Mouse (Mus musculus): ENCODE data around the gene Fam117b.

Fam117b gene

GRCm38 (mm10) chr1:59912413-59913157, at the start of gene Fam117b:
Fam117b (plus strand) TSS chr1:59913006.
- peak; percentile 97 to 99 for DNase-seq (ENCODE audit: low spot score in 2 of 2)

DNA sequence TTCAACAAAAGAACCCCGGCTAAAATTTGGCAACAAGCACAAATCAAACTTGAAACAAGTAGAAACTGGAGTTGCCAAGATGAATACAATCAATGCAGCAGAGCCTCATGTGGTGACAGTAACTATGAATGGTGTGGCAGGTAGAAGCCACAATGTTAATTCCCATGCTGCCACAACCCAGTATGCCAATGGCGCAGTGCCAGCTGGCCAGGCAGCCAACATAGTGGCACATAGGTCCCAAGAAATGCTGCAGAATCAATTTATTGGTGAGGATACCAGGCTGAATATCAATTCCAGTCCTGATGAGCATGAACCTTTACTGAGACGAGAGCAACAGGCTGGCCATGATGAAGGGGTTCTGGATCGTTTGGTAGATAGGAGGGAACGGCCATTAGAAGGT, 44.8 kb upstream of the Fam117b start:
- DNase-seq (ENCODE audit: low spot score in 2 of 2) = no peak

DNA sequence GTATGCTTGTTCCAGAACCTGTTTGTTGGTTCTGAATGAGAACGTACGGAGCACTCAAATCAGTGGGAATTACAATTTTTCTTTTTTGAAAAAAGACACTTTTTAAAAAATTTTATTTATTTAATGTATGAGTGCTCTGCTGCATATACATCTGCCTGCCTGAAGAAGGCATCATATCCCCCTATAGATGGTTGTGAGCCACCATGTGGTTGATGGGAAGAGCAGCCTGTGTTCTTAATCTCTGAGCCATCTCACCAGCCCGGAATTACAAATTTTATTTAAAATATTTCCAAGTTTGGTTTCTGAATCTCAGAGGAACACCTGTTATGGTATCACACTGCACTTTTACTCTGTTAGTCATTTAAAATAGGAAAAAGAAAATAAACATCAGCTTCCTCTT, 38.8 kb upstream of the Fam117b start:
- no peak for DNase-seq (ENCODE audit: low spot score in 2 of 2)

DNA sequence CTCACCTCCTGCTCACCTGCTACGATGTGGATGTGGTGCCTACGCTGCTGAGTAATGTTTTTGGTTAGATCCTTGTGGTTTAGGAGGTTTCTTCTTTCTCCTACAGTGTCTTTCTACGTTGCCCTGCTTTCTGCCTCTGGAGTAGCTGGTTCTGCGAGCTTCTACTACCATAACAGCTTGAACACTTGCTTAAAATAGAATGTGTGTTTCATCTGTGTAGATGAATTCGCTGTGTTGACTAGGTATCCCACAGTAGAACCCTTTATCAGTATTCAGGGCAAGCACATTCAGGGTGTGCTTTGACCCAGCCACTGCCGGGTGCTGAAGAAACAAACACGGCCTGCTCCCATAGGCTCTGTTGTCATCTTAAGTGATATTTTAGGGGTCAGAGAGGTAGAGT, 34.7 kb upstream of the Fam117b start:
- DNase-seq (ENCODE audit: low spot score in 2 of 2) = no peak

DNA sequence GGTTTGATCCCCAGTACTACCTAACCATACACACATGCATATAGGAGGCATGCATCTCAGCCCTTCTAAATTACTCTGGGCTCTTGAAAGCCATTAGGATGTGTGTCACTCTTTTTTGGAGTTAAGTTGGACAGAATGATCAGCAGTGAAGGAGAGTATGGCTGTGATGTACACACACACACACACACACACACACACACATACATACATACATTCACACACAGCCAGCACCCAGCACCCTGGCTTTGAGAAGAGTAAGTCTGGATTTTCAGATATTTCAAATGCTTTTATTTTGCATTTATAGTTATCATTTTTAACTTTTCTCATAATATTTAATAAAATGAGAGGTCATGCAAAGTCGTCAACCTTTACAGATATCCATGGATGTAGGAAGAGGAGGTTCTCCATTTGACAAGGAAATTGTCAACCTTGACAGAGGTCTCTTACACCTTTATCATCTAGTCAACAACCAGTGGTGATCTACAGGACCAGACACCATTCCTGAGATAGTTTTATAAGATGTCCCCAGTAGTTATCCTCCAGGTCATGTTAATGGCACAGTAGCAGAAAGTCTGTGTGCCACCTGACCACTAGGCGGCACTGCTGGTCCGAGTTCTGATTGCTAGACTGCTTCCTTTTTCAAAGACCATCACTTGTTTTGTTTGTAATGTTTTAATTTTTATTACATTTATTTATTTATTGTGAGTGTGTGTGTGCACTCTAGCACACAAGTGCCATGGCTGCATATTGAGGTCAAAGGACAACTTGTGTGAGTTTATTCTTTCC, 29.3 kb upstream of the Fam117b start:
- peak; percentile 42 to 87 for DNase-seq (ENCODE audit: low spot score in 2 of 2)

GRCm38 (mm10) chr1:59886899-59887298, 25.9 kb upstream of the Fam117b start:
- no peak for DNase-seq (ENCODE audit: low spot score in 2 of 2)

DNA sequence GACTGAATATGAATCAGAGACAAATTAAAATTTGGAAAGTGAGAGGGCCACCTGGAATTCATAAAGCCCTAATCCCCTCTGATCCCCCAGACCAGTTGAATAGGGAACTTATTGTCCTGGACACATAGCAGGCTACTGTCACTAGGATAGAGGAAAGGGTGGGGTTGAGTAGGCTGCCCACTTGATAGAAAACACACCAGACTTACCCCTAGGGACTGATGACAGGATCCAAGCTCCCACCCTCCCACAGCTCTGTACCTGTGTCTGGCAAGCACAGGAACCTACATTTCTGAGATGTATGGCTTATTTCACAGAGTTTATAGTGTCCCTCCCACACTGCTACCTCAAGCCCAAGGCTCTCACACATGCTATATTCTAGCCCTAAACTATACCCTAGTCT, 24.8 kb upstream of the Fam117b start:
- DNase-seq (ENCODE audit: low spot score in 2 of 2) = no peak

- DNase-seq (ENCODE audit: low spot score in 2 of 2) = no peak
Measured at GRCm38 (mm10) chr1:59891185-59891584, 21.6 kb upstream of the Fam117b start.

- DNase-seq (ENCODE audit: low spot score in 2 of 2) = no peak
Measured at GRCm38 (mm10) chr1:59892777-59893176, 20.0 kb upstream of the Fam117b start.

DNA sequence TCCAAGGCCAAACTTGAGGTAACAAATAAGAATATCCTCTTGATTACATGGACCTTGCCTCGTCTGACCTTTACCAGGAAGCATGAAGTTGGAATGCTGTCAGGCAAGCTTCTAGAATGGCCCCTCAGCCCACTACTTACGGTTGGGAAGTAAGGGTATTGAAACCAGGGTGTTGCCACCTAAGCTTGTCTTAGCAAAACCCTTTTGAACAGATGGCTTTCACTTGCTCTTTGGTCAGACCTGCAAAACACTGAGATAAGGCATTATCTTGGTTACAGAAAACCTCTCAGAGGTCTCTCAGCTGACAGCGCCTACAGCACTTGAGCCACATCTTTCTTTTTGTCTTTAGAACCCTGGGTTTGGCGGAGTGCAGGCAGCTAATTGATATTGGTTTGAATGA, 18.8 kb upstream of the Fam117b start:
- no peak for DNase-seq (ENCODE audit: low spot score in 2 of 2)

DNA sequence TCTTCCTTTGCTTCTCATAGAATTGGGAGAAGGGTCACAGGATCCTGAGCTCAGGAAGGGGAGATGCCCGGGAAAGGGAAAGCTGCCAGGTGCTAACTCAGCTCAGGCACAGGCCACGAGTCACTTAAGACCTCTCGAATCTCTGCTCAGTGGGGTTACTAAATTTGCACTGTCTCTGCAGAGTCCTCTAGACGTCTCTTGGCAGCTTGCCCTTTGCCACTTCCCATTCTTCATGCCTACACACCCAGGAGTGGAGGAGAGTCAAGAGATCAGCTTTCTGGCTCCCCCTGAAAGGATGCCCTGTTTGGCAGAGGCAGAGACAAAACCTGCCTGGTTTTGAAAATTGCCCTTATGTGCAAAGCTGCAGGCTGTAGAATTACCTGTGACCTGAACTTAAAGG, 17.4 kb upstream of the Fam117b start:
- DNase-seq (ENCODE audit: low spot score in 2 of 2) = no peak

DNA sequence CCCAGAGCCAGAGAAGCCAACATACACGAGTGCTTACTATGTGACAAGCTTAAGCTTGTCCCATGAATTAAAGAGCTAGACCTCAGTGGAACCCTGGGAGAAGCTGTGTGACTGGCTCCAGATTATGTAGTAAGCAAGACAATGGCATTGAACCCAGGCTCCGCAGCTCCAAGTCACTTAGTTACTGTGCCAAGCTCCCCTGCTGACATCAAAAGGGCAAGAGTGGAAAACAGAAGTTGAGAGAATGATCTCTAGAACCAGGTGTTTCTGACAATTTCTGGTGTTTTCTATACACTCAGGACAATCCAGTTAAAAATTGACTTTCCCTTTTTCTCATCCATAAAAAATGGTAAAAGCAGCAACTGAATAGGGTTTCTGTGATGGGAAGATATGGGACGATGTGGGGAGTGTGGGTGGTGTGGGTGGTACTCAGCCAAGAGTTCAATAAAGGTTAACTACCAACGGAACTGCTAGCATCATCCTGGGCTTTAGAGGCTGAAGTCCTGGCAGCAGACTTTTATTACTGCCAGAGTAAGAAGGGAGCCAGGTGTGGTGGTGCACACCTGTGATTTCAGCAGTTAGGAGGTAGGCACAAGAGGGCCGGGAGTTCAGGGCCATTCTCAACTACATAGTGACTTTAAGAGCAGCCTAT, 15.5 kb upstream of the Fam117b start:
- no peak for DNase-seq (ENCODE audit: low spot score in 2 of 2)

- DNase-seq (ENCODE audit: low spot score in 2 of 2) = no peak
Measured at GRCm38 (mm10) chr1:59899679-59900078, 13.1 kb upstream of the Fam117b start.

- no peak for DNase-seq (ENCODE audit: low spot score in 2 of 2)
Measured at GRCm38 (mm10) chr1:59901082-59901876, 11.5 kb upstream of the Fam117b start.

GRCm38 (mm10) chr1:59902634-59903033, 10.2 kb upstream of the Fam117b start:
- no peak for DNase-seq (ENCODE audit: low spot score in 2 of 2)

DNA sequence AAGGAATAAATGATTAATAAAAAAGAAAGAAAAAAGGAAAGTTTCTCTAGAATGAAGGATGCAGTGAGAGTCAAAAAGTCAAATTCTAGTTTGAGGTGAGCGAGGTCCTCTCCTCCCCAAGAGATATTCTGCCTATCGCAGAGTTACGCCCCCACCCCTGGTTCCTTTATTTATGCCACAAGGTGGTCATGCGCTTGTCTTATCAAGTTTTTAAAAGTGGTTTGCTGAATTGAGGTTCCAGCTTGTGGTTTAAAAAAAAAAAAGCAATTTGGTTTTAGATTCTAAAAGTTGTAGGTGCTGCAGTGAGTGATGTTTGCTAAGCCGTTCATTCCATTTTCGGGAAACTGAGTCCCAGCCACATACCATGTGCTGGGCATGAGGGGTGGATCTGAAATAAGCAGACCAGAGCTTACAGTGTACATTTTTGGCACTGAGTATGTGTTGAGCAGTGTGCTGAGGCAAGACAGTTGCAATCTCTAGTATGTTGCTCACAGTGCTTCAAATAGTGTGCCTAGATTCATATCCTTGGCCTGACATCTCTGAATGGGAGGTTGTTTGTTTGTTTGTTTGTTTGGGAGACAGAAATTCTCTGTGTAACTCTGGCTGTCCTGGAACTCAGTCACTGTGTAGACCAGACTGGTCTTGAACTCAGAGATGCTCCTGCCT, 8.0 kb upstream of the Fam117b start:
- DNase-seq (ENCODE audit: low spot score in 2 of 2) = no peak

DNA sequence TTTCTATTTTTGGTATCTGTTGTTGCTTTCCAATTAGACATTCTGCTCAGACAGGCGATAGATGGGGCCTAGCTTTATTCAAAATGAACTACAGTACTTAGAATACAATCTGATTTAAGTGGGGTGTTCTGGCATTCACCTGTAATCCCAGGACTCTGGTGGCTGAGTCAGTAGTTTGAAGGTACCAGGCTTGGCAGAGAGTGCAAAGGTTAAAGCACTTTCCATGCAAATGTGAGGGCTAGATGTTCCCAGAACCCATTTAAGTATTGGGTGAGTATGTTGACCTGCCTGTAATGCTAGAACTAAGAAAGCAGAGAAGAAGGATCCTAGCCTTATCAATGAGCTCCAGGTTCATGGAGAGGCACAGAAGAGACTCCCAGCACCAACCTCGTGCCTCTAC, 6.9 kb upstream of the Fam117b start:
- DNase-seq (ENCODE audit: low spot score in 2 of 2) = no peak

- no peak for DNase-seq (ENCODE audit: low spot score in 2 of 2)
Measured at GRCm38 (mm10) chr1:59906819-59907521, 5.8 kb upstream of the Fam117b start.

DNA sequence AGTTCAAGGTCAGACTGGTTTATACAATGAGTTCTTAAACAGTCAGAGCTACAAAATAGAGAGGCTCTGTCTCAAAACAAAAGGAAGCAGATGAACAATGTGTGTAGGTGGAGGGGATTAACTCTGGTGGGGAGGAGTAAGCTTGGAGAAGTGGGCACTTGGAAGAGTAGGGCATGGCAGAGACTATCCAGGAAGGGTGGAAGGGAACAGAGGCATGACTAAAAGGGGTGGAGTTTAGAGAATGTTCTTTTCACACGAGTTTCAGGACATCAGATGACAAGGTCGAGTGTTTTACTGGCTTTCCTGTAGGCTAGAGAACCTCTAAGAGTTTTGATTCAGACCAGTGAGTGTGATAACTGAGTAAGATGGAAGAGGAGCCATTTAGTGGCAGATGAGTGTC, 5.1 kb upstream of the Fam117b start:
- DNase-seq (ENCODE audit: low spot score in 2 of 2) = no peak

- DNase-seq (ENCODE audit: low spot score in 2 of 2) = no peak
Measured at GRCm38 (mm10) chr1:59910941-59911340, 1.9 kb upstream of the Fam117b start.
